Mouse (Mus musculus): Measurements from ENCODE around the gene Map1a.

Gene Map1a

GRCm38 (mm10) chr2:121288901-121289729, at the start of gene Map1a:
Map1a (plus strand) TSS chr2:121289600.
- peak; percentile 98 for DNase-seq (ENCODE audit: low read depth, low spot score)

- DNase-seq (ENCODE audit: low read depth, low spot score), result no peak
These were observed 45.3 kb upstream of the Map1a start for GRCm38 (mm10) chr2:121244099-121244498.

- DNase-seq (ENCODE audit: low read depth, low spot score), result no peak
These were observed 39.6 kb upstream of the Map1a start for GRCm38 (mm10) chr2:121249758-121250157.

- no peak for DNase-seq (ENCODE audit: low read depth, low spot score)
These were observed 21.0 kb upstream of the Map1a start for GRCm38 (mm10) chr2:121268446-121268845.

GRCm38 (mm10) chr2:121270521-121271235, 18.7 kb upstream of the Map1a start:
- peak; percentile 96 for DNase-seq (ENCODE audit: low read depth, low spot score)

- DNase-seq (ENCODE audit: low read depth, low spot score), result peak; percentile 98
These were observed 18.0 kb upstream of the Map1a start, which contains the start of gene Trp53bp1 for GRCm38 (mm10) chr2:121271236-121271927. Trp53bp1 (minus strand) TSS chr2:121271407.

GRCm38 (mm10) chr2:121271928-121272516, 17.4 kb upstream of the Map1a start:
- no peak for DNase-seq (ENCODE audit: low read depth, low spot score)

- DNase-seq (ENCODE audit: low read depth, low spot score), result no peak
These were observed 1.6 kb upstream of the Map1a start for GRCm38 (mm10) chr2:121287850-121288249.

GRCm38 (mm10) chr2:121289730-121290540, 535 bp downstream of the Map1a start:
- peak; percentile 27 for DNase-seq (ENCODE audit: low read depth, low spot score)

- no peak for DNase-seq (ENCODE audit: low read depth, low spot score)
These were observed 3.1 kb downstream of the Map1a start for GRCm38 (mm10) chr2:121292316-121293013.

- DNase-seq (ENCODE audit: low read depth, low spot score), result peak; percentile 89
These were observed 4.8 kb downstream of the Map1a start for GRCm38 (mm10) chr2:121294182-121294581.

- peak; percentile 35 for DNase-seq (ENCODE audit: low read depth, low spot score)
These were observed 5.6 kb downstream of the Map1a start for GRCm38 (mm10) chr2:121294753-121295607.

GRCm38 (mm10) chr2:121295608-121296571, 6.5 kb downstream of the Map1a start:
- peak; percentile 36 for DNase-seq (ENCODE audit: low read depth, low spot score)

GRCm38 (mm10) chr2:121296754-121297231, 7.4 kb downstream of the Map1a start:
- DNase-seq (ENCODE audit: low read depth, low spot score), result no peak

- no peak for DNase-seq (ENCODE audit: low read depth, low spot score)
These were observed 8.3 kb downstream of the Map1a start for GRCm38 (mm10) chr2:121297701-121298100.

- peak; percentile 70 for DNase-seq (ENCODE audit: low read depth, low spot score)
These were observed 8.7 kb downstream of the Map1a start for GRCm38 (mm10) chr2:121298131-121298530.

- DNase-seq (ENCODE audit: low read depth, low spot score), result no peak
These were observed 10.1 kb downstream of the Map1a start for GRCm38 (mm10) chr2:121299471-121299870.

GRCm38 (mm10) chr2:121300036-121300435, 10.6 kb downstream of the Map1a start:
- no peak for DNase-seq (ENCODE audit: low read depth, low spot score)
